Mouse (Mus musculus) ZHBTc4 (cell line): ENCODE data around the gene Ttc24.
A peak's percentile ranks its signal among the peaks of the same experiment; 100 is the strongest.

Source experiments
- DNase-seq: peaks from one replicate; pipeline ENCODE4 v3.0.0-alpha.2; 2011; ENCODE audit warnings: low read depth, low spot score

Ttc24 gene

DNA sequence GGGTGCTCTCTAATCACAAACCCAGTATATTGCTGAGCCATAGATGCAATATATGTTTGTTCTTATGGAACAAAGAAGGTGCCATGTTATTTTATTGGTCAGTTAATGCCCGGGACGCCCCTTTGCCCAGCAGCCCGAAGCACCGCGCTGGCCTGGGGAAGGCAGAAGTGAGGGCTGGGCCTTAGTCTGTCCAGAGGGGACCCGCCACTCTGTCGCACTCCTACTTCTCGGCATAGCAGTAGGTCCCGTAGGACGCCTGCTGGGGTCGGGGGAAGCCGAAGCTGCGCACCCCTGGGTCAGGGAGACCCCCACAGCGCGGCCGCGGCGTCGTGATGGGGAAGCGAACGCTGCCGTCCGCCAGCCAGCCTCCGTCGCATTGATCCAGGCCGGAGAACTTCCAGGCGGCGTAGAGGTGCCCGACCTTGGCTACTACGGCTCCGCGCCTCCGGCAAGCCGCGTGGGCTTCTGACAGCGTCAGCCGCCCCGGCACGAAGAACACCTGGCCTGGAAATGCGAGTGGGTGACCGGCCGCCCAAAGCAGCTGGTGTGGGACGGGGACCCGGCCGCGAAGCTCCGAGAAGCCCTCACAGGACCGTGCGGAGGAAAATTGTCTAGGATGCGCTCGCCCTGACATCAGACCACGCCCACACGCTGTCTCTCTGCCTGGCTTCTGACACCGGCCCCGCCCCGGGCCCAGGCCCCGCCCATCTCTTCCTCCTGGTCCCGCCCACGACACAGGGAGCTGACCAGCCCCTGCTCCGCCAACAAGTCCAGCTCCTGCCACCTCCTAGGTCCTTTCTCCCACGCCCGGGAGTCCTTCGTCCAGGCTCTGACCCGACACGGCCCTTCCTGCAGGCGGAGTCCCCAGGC is 55.5 kb downstream of the Ttc24 start:
- peak; percentile 96 for DNase-seq
